Mouse (Mus musculus): Measurements from ENCODE around the gene Rgl1. TPM values are rescaled to one million over a fixed set of nuclear protein-coding genes. Genes with fewer than 3 reads are reported as not detected.

Rgl1 gene
- polyA plus RNA-seq, 1 experiment from 2014 or later: 63.6 TPM

- ATAC-seq (replicated peaks; ENCODE audit: low FRiP score): no peak
- WGBS: 93% methylated on average over 14 of the region's 14 CpGs
- Histone ChIP-seq H3K27me3 (no peaks in the 10 kb centered on the region), H3K9ac (no peak overlapping the region), H3K4me1 (peaks cover 52% of the 10 kb centered on the region), H3K9me3 (replicated peaks) (no peaks in the 10 kb centered on the region), H3K4me3 (replicated peaks) (no peak overlapping the region), H3K36me3 (peaks cover 15% of the 10 kb centered on the region), H3K27ac (no peak overlapping the region), H3K4me2 (no peak overlapping the region)
Observed at GRCm38 (mm10) chr1:152571340-152571739, 194.8 kb downstream of the Rgl1 start.

- Histone ChIP-seq H3K4me1 (peaks cover 52% of the 10 kb centered on the region), H3K27me3 (no peaks in the 10 kb centered on the region), H3K27ac (no peak overlapping the region), H3K4me2 (no peak overlapping the region), H3K36me3 (peaks cover 15% of the 10 kb centered on the region), H3K9me3 (replicated peaks) (no peaks in the 10 kb centered on the region), H3K9ac (no peak overlapping the region), H3K4me3 (replicated peaks) (no peak overlapping the region)
- WGBS: 89% methylated on average over 9 of the region's 9 CpGs
- no peak for ATAC-seq (replicated peaks; ENCODE audit: low FRiP score)
Observed at GRCm38 (mm10) chr1:152570681-152571080, 195.5 kb downstream of the Rgl1 start.

- no peak overlapping the region for H3K27ac ChIP-seq
- H3K4me3 ChIP-seq (replicated peaks): no peak overlapping the region
- ATAC-seq (replicated peaks; ENCODE audit: low FRiP score): no peak
- no peaks in the 10 kb centered on the region for H3K36me3 ChIP-seq
- 81% methylated on average over 5 of the region's 5 CpGs for WGBS
- H3K4me1 ChIP-seq: peaks cover 33% of the 10 kb centered on the region
- H3K9me3 ChIP-seq (replicated peaks): no peaks in the 10 kb centered on the region
- H3K4me2 ChIP-seq: no peak overlapping the region
- no peak overlapping the region for H3K9ac ChIP-seq
- H3K27me3 ChIP-seq: no peaks in the 10 kb centered on the region
Observed at GRCm38 (mm10) chr1:152563282-152563681, 202.9 kb downstream of the Rgl1 start.

- Histone ChIP-seq H3K27me3 (no peaks in the 10 kb centered on the region), H3K4me3 (replicated peaks) (no peak overlapping the region), H3K4me1 (peaks cover 36% of the 10 kb centered on the region), H3K9ac (no peak overlapping the region), H3K9me3 (replicated peaks) (no peaks in the 10 kb centered on the region), H3K27ac (no peak overlapping the region), H3K36me3 (no peaks in the 10 kb centered on the region), H3K4me2 (no peak overlapping the region)
- 76% methylated on average over 6 of the region's 6 CpGs for WGBS
- no peak for ATAC-seq (replicated peaks; ENCODE audit: low FRiP score)
Observed at GRCm38 (mm10) chr1:152562877-152563276, 203.3 kb downstream of the Rgl1 start.

- Histone ChIP-seq H3K27ac (peak overlapping the region; percentile 49; the same call in 1 of the 2 replicates), H3K27me3 (no peaks in the 10 kb centered on the region)
- WGBS: 62% methylated on average over 5 of the region's 5 CpGs
Observed at GRCm38 (mm10) chr1:152560477-152560876, 205.7 kb downstream of the Rgl1 start.

GRCm38 (mm10) chr1:152556576-152557281 lies 209.4 kb downstream of the Rgl1 start:
- WGBS: 46% methylated on average over 14 of the region's 14 CpGs
- no peaks in the 10 kb centered on the region for H3K27me3 ChIP-seq
- no peaks in the 10 kb centered on the region for H3K9me3 ChIP-seq (replicated peaks)
- peak overlapping the region; percentile 22; the same call in 1 of the 2 replicates for H3K4me2 ChIP-seq
- peaks cover 21% of the 10 kb centered on the region for H3K36me3 ChIP-seq
- H3K9ac ChIP-seq: no peak overlapping the region
- peaks cover 79% of the 10 kb centered on the region for H3K4me1 ChIP-seq
- H3K27ac ChIP-seq: peak overlapping the region; percentile 94
- H3K4me3 ChIP-seq (replicated peaks): no peak overlapping the region
- ATAC-seq (replicated peaks; ENCODE audit: low FRiP score): peak; percentile 47; the same call in 1 of the 2 replicates

More at GRCm38 (mm10) chr1:152560477-152560876, 205.7 kb downstream of the Rgl1 start:
- Histone ChIP-seq H3K4me3 (replicated peaks) (no peak overlapping the region), H3K4me2 (no peak overlapping the region), H3K9ac (no peak overlapping the region), H3K9me3 (replicated peaks) (no peaks in the 10 kb centered on the region), H3K4me1 (peaks cover 43% of the 10 kb centered on the region), H3K36me3 (0 out of 2 replicates have a peak, but pooled peaks cover under 1% of the 10 kb centered on the region)
- ATAC-seq (replicated peaks; ENCODE audit: low FRiP score): no peak

GRCm38 (mm10) chr1:152555944-152556573 lies 210.1 kb downstream of the Rgl1 start:
- peak; percentile 85 for ATAC-seq (replicated peaks; ENCODE audit: low FRiP score)
- Histone ChIP-seq H3K27ac (peak overlapping the region; percentile 94), H3K27me3 (no peaks in the 10 kb centered on the region), H3K4me3 (replicated peaks) (no peak overlapping the region), H3K36me3 (peaks cover 27% of the 10 kb centered on the region), H3K9me3 (replicated peaks) (no peaks in the 10 kb centered on the region), H3K4me2 (peak overlapping the region; percentile 22; the same call in 1 of the 2 replicates), H3K9ac (no peak overlapping the region; the same call in 1 of the 2 replicates), H3K4me1 (peaks cover 81% of the 10 kb centered on the region)
- 6% methylated on average over 7 of the region's 7 CpGs for WGBS

- no peak overlapping the region for H3K4me2 ChIP-seq
- H3K9ac ChIP-seq: no peak overlapping the region
- H3K4me1 ChIP-seq: peaks cover 80% of the 10 kb centered on the region
- no peak overlapping the region for H3K4me3 ChIP-seq (replicated peaks)
- WGBS: 42% methylated on average over 15 of the region's 15 CpGs
- H3K27me3 ChIP-seq: no peaks in the 10 kb centered on the region
- peak overlapping the region; percentile 77 for H3K27ac ChIP-seq
- peaks cover 34% of the 10 kb centered on the region for H3K36me3 ChIP-seq
- ATAC-seq (replicated peaks; ENCODE audit: low FRiP score): no peak
- no peaks in the 10 kb centered on the region for H3K9me3 ChIP-seq (replicated peaks)
Observed at GRCm38 (mm10) chr1:152553912-152554547, 212.1 kb downstream of the Rgl1 start.

GRCm38 (mm10) chr1:152550973-152551372 lies 215.2 kb downstream of the Rgl1 start:
- 54% methylated on average over 3 of the region's 3 CpGs for WGBS
- ATAC-seq (replicated peaks; ENCODE audit: low FRiP score): no peak
- H3K4me1 ChIP-seq: peaks cover 65% of the 10 kb centered on the region

GRCm38 (mm10) chr1:152550544-152550943 lies 215.6 kb downstream of the Rgl1 start:
- peak; percentile 61 for ATAC-seq (replicated peaks; ENCODE audit: low FRiP score)
- peak overlapping the region; percentile 88 for H3K27ac ChIP-seq
- H3K36me3 ChIP-seq: peaks cover 62% of the 10 kb centered on the region
- peaks cover 60% of the 10 kb centered on the region for H3K4me1 ChIP-seq
- H3K9ac ChIP-seq: no peak overlapping the region
- H3K4me2 ChIP-seq: no peak overlapping the region
- no peaks in the 10 kb centered on the region for H3K27me3 ChIP-seq
- WGBS: 58% methylated on average over 2 of the region's 2 CpGs
- H3K4me3 ChIP-seq (replicated peaks): no peak overlapping the region
- H3K9me3 ChIP-seq (replicated peaks): no peaks in the 10 kb centered on the region

More at GRCm38 (mm10) chr1:152550973-152551372, 215.2 kb downstream of the Rgl1 start:
- Histone ChIP-seq H3K9me3 (replicated peaks) (no peaks in the 10 kb centered on the region), H3K27ac (peak overlapping the region; percentile 88), H3K36me3 (peaks cover 58% of the 10 kb centered on the region), H3K9ac (no peak overlapping the region), H3K4me3 (replicated peaks) (no peak overlapping the region), H3K27me3 (no peaks in the 10 kb centered on the region), H3K4me2 (no peak overlapping the region)

GRCm38 (mm10) chr1:152549061-152549738 lies 217.0 kb downstream of the Rgl1 start:
- peak; percentile 77 for ATAC-seq (replicated peaks; ENCODE audit: low FRiP score)
- Histone ChIP-seq H3K9me3 (replicated peaks) (no peaks in the 10 kb centered on the region), H3K36me3 (peaks cover 57% of the 10 kb centered on the region), H3K4me1 (peaks cover 47% of the 10 kb centered on the region), H3K4me2 (no peak overlapping the region), H3K4me3 (replicated peaks) (no peak overlapping the region), H3K27ac (peak overlapping the region; percentile 88), H3K9ac (no peak overlapping the region), H3K27me3 (no peaks in the 10 kb centered on the region)
- WGBS: 50% methylated on average over 13 of the region's 13 CpGs

Measured in kidney, embryonic 15.5 days (tissue).